Mouse (Mus musculus): ENCODE data around the gene Alox15.
"Not testable (repeated sequence)": the region's sequence is repeated elsewhere in the genome, so short reads cannot be mapped to it uniquely, and the experiment has no call there.

- TF ChIP-seq CTCF (IDR thresholded peaks at IDR 0.05; ENCODE audit: low read depth, low read length); POLR2A (IDR thresholded peaks at IDR 0.05; ENCODE audit: insufficient read depth, low read length); EP300 (IDR thresholded peaks at IDR 0.05; ENCODE audit: insufficient read depth, low read depth, low read length): not testable (repeated sequence)
Observed at GRCm38 (mm10) chr11:70367701-70368100, 15.9 kb upstream of the Alox15 start.

All from ES-Bruce4 (cell line).